Mouse (Mus musculus) CD8-positive naive resting alpha-beta T cell, adult 2 months (primary cell): ENCODE results near the gene Zfp809.
A peak's percentile ranks its signal among the peaks of the same experiment; 100 is the strongest.
"Not testable (repeated sequence)": the region's sequence is repeated elsewhere in the genome, so short reads cannot be mapped to it uniquely, and the experiment has no call there.

Experiments used
- DNase-seq, 2 experiments: peaks; one replicate each; pipeline ENCODE4 v3.0.0; 2022; ENCODE audit warnings: low read depth in 2 of 2, low spot score in 2 of 2

The Zfp809 gene

GRCm38 (mm10) chr9:22225581-22226388 lies at the start of gene Zfp809:
TSS of gene Zfp809 (plus strand) at chr9:22225714.
- peak; percentile 96 to 99 for DNase-seq

GRCm38 (mm10) chr9:22188025-22188611 lies 37.4 kb upstream of the Zfp809 start, which contains the start of gene Zfp872:
TSS of gene Zfp872 (plus strand) at chr9:22188090.
- no peak for DNase-seq

DNA sequence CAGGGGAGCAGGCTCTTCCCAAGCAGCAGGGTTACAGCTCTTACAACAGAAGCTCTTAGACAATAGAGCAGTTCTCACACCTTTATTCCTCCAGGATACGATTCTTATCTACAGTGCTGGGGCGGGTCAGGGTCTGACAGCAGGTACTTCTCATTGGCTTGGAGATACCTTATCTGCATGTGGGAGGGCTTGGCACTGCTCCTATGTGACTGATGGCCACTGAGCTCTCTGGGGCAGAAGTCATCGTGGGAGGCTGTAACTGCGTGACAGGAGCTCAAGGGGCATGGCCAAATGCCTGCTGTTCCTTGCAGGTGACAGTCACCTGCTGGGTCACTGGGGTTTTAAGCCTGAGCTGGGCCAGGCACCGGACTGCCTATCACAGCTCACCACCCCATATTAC lies 29.1 kb upstream of the Zfp809 start:
- DNase-seq = no peak

DNA sequence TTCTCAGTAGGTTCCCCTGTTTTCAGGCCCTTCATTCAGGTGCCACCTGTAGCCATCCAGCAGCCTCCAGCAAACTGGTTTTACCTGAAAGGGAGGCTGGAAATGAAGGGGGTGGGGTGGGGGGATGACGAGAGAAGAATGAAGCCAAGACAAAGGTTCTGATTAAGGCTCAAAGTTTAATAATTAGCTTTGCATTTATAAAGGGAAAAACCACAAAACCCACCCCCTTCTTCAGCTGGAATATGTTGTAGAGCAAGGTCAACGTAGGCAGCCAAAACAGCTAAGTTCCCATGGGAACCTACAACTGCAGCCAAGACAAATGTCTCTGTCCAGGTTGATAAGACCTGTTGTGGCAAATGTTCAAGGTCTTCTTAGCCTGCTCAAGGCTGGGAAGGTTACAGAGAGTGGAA lies 11.7 kb upstream of the Zfp809 start:
- no peak for DNase-seq

DNA sequence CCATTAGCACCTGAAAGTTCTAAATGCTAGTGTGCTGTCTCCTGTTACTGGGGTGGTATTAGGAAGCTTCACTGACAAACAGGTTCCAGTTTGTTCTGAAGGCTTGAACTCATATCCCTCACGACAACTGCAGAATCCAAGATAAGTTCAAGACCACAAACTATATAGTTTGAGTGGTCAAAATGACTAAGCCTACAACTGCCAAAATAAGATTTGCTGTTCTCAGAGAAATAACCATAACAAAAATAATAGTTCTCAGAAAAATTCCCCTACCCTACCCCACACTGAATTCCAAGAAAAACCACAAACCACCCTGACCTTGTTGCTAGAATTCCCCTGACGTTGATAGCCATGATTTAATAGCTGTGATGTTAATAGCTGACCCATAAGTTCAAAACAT lies 11.0 kb upstream of the Zfp809 start:
- DNase-seq = no peak

DNA sequence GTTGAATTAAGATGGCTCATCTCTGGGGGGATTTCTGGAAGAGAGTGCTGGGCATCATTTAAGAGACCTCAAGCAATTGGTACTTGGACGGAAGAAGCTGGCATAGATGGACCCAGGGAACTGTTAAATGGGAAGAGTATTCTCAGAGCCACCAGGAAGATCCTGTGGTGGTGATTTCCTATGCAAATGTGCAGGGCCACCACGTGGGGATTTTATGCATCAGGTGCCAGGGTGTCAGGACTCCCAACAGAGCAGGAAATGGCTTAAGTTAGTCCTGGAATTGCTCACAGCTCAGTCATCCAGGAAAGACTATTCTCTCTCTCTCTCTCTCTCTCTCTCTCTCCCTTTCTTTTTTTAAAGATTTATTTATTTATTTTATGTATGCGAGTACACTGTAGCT lies 8.8 kb upstream of the Zfp809 start:
- no peak for DNase-seq

DNA sequence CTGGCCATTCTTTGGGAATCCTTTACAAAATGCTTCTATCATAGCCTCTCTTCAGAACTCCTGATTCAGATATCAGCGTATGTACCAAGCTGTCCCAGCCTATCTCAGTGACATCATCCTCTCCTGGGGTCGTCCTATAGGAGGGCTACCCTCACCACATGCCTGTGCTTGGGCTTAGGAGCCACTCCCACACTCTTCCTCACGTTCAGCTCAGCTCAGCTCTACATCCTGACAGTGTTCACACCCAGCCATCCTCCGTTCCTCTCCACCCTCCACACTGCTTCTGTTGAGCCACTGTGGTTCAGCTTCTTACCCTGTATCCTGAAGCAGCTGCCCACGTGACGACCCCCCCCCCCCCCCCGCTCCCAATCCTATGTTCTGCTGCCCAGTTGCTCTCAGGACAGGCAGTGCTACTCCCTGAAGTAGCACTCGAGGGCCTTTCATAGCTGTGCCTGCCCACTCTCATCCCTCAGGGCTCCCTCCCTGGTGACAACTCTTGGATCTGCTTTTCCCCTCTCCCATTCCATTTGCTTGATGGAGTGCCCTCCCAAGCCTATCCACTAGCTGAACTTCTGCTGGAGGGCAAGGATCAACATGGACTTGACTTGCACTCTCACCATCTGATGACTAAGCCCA lies 7.5 kb upstream of the Zfp809 start:
- no peak for DNase-seq

GRCm38 (mm10) chr9:22224066-22224465 lies 1.4 kb upstream of the Zfp809 start:
- no peak for DNase-seq

- peak; percentile 7 to 52 for DNase-seq
These were observed 694 bp upstream of the Zfp809 start for GRCm38 (mm10) chr9:22224536-22225503.

GRCm38 (mm10) chr9:22226389-22226673 lies 817 bp downstream of the Zfp809 start:
- DNase-seq = not testable (repeated sequence)

DNA sequence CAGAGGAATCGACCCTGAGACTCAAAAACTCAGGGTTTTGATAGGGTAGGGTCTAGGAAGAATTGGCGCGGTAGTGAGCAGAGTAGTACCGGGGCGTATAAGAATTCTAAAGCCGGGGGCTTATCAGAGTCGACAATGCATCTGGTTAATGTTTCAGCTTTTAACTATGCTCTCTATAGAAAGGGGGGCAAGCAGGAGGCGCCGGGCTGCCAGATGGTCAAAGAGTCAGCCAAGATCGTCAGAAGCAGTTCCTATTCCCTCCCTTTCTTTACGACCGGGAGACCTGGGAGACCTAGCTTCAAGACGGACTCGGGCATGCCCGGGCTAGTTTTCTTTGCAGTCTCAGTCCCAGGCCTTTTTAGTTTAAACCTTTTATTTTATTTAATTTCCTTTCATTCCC lies 1.3 kb downstream of the Zfp809 start:
- no peak for DNase-seq

DNA sequence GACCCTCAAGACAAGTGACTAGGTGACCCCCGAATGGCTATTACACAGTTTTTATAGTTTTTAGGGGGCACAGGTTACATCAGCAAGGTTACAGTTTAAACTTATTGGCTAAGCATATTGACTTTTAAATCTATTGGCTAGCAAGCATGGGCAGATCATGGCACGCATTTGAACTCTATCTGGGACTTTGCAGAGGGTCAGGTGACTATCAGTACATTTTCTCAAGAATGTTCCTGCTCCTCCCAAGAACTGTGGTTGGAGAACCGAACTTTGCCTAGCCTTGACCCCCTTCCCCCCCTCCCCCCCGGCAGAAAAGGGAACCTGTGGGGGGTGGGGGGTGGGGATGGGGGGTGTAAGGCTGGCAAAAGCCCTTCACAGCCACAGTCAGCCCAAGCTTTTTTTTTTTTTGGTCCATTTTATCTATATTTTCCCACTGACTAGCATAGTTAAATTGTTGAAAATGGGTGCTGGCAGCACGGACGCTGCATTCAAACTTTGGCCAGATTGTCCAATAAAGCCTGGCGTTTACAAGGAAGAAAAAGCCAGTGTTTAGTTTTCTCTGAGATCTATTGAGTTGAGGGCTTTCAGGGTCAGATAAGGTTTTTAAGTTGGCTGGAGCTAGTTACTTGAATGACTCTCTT lies 4.0 kb downstream of the Zfp809 start:
- no peak for DNase-seq

DNA sequence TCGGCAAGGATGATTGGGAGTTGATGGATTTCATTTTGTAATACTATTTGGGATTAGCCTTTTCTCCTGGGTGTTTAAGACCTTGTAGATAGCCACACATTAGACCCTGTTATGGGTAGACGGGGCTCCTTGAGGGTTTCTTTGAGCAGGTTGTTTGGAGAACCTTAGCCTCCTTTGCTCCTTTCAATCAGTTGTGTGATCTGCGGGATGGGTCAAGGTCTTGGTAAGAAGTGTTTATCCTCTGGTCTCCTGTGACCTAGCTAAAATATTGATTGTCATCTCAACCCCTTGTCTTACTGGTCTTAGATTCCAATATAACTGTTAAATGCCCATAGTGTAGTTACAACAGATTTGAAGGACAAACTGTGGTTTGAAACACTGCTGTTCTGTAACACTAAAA lies 4.5 kb downstream of the Zfp809 start:
- DNase-seq = no peak

- no peak for DNase-seq
These were observed 5.0 kb downstream of the Zfp809 start for GRCm38 (mm10) chr9:22230556-22230955.

GRCm38 (mm10) chr9:22240001-22240400 lies 14.5 kb downstream of the Zfp809 start:
- DNase-seq = no peak

GRCm38 (mm10) chr9:22244242-22244641 lies 18.7 kb downstream of the Zfp809 start:
- DNase-seq = no peak

DNA sequence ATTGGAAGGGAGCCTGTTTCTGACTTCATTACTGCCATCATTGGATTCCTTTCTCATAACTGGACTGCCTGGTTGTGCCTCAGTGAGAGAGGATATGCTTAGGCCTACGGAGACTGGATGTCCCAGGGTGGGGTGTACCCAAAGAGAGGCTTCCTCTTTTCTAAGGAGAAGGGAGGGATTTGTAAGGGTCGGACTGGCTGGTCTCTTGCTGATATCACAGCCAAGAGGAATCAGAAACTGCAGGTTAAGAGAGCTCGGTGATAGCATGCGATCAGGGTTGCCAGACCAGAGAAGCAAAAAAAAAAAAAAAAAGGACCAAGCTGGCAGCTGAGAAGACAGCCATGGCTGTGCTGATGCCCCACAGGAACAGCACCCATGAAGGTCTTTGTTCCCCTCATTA lies 31.1 kb downstream of the Zfp809 start:
- DNase-seq = no peak

GRCm38 (mm10) chr9:22258784-22259183 lies 33.3 kb downstream of the Zfp809 start:
- no peak for DNase-seq

DNA sequence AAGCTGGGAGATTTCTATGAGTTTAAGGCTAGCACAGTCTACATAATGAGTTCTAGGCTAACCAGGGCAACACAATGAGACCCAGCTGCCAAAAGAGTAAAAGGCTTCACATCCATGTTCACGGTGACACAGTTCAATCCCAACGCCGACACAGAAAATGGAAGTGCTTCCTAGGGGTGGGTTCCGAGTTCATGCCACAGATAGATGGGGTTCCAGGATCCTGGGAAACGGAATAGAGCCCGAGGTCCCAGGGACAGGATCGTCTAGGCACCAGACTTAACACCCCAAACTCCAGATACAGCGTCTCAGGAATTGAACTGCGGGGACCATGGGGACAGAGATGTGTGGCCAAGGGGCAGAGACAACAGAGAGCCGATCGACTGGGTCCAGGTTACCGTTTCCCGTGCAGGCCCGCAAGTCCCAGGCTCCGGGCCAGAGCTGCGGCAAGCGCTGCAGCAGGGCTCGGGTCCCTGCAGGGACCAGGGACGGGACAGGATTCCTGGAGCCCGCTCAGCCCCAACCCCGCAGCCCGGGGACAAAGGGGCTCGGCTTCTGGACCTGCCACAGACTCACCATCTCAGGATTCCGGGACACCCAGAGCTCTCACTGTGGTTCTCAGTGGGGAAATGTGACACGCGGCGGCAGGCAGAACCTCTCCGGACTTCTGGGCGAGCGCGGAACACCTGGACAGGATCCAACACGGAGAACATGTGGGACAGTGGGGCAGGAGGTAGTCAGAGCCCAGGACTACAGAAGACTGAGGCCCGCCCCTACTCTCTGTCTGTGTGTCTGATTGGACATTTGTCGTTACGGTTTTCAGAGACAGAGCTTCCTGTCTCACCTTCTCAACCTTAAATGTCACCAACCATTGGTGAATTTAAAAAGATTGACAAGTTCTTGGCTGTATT lies 33.9 kb downstream of the Zfp809 start, which contains the start of gene Zfp599:
Gene Zfp599 (minus strand): TSS at position 712 of the 908 bp plus-strand sequence.
- peak; percentile 25 to 64 for DNase-seq

DNA sequence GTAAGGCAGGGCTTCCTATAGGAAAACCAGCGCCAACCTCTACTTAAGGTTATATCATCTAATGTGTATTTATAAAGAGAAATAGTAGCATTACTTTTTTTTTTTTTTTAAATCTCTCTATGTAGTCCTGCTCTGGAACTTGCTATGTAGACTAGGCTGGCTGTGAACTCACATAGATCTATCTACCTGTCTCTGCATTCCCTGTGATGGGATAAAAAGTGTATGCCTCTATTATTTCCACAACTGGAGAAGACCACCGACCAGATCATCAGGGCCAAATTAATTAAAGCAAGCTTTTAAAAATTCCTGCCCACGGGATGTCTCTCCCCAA lies 34.5 kb downstream of the Zfp809 start:
- DNase-seq = no peak
